Mouse (Mus musculus): ENCODE measurements around the gene Reln. TPM values are rescaled to one million over a fixed set of nuclear protein-coding genes. Genes with fewer than 3 reads are reported as not detected.

Gene Reln
- polyA plus RNA-seq, 2 experiments, result 3.3 to 6.7 TPM

DNA sequence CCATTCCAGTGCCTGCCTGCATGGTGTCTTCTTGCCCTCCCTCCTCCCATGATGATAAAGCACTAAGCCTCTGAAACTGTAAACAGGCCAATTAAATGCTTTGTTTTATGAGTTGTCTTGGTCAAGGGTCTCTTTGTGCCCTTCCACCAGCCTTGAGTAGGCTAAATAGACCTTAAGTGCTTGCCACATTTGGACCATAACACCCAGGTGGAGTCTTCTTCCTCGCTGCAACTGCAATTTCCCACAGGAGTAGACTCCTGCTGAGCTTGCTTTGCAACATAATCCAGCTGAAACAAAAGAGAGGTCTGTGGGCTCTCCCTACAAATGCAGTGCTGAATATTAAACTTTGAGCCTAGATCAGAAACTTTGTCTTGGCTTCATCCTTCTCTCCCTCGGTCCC lies 35.5 kb downstream of the Reln start:
- Histone ChIP-seq H3K27me3 (ENCODE audit: control insufficient read depth, insufficient read depth, low read length) (no peaks in the 10 kb centered on the region), H3K9ac (ENCODE audit: low read depth, low read length, severe bottlenecking) (no peak overlapping the region), H3K4me3 (replicated peaks; ENCODE audit: low read length) (no peak overlapping the region), H3K36me3 (ENCODE audit: control insufficient read depth, insufficient read depth, low read length) (no peaks in the 10 kb centered on the region), H3K4me1 (ENCODE audit: control insufficient read depth, insufficient read depth, low read length) (no peaks in the 10 kb centered on the region), H3K27ac (replicated peaks; ENCODE audit: low read depth, low read length) (no peak overlapping the region), H3K4me2 (replicated peaks; ENCODE audit: low read depth, low read length, severe bottlenecking) (no peak overlapping the region), H3K9me3 (ENCODE audit: control insufficient read depth, low read length) (no peaks in the 10 kb centered on the region)
- DNase-seq (ENCODE audit: low spot score), result no peak
- TF ChIP-seq POLR2A (IDR thresholded peaks at IDR 0.05; ENCODE audit: borderline replicate concordance, extremely low read depth, insufficient read depth, insufficient read length), result no peak
- ATAC-seq (ENCODE audit: low FRiP score, low read depth), result no peak
- WGBS, result 31% methylated on average over 2 of the region's 2 CpGs

DNA sequence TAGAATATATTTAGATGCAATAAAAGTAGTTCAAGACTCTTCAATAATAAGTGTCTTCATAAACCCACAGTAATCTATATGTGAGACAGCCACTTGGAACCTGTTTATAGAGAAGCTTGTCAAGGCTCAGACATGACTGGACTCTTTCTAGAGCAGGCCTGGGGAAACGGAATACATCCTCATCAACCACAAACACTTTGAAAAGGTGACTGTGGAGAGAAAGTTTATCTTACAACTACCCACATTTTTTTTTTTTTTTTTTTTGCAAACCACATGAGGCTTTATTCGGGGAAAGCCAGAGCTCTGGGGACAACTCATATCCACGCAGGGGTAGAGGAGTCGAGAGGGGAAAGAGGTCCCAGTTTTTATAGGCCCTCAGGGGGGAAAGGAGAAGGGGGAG lies 36.6 kb downstream of the Reln start:
- TF ChIP-seq POLR2A (IDR thresholded peaks at IDR 0.05; ENCODE audit: borderline replicate concordance, extremely low read depth, insufficient read depth, insufficient read length), result no peak
- 52% methylated on average over 4 of the region's 4 CpGs for WGBS
- H3K9me3 ChIP-seq (ENCODE audit: control insufficient read depth, low read length), result no peaks in the 10 kb centered on the region
- H3K27me3 ChIP-seq (ENCODE audit: control insufficient read depth, insufficient read depth, low read length), result no peaks in the 10 kb centered on the region
- no peaks in the 10 kb centered on the region for H3K4me1 ChIP-seq (ENCODE audit: control insufficient read depth, insufficient read depth, low read length)
- no peak overlapping the region for H3K27ac ChIP-seq (replicated peaks; ENCODE audit: low read depth, low read length)
- no peak overlapping the region for H3K4me2 ChIP-seq (replicated peaks; ENCODE audit: low read depth, low read length, severe bottlenecking)
- no peak overlapping the region for H3K9ac ChIP-seq (ENCODE audit: low read depth, low read length, severe bottlenecking)
- H3K36me3 ChIP-seq (ENCODE audit: control insufficient read depth, insufficient read depth, low read length), result no peaks in the 10 kb centered on the region
- ATAC-seq (ENCODE audit: low FRiP score, low read depth), result no peak
- H3K4me3 ChIP-seq (replicated peaks; ENCODE audit: low read length), result no peak overlapping the region
- no peak for DNase-seq (ENCODE audit: low spot score)

DNA sequence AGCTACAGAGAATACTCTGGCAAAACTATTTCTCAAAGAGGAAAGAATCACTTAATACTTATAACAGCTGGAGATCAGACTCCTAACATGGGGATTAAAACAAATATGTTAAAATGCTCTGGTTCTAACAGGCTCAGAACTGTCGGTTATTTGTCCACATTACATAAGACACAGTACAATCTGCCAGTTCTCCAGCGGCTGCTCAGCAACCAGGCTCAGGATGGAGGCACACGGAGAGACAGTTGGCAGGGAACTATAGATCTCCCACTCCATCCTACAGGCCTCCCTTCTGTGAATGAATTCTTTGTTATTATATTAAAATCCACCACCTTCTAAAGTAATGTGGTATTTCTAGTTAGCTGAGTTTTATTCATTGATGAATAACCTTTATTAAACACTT lies 37.4 kb downstream of the Reln start:
- ATAC-seq (ENCODE audit: low FRiP score, low read depth) (no peak), DNase-seq (ENCODE audit: low spot score) (no peak)
- Histone ChIP-seq H3K4me3 (replicated peaks; ENCODE audit: low read length) (no peak overlapping the region), H3K4me1 (ENCODE audit: control insufficient read depth, insufficient read depth, low read length) (no peaks in the 10 kb centered on the region), H3K36me3 (ENCODE audit: control insufficient read depth, insufficient read depth, low read length) (no peaks in the 10 kb centered on the region), H3K9me3 (ENCODE audit: control insufficient read depth, low read length) (no peaks in the 10 kb centered on the region), H3K27ac (replicated peaks; ENCODE audit: low read depth, low read length) (no peak overlapping the region), H3K9ac (ENCODE audit: low read depth, low read length, severe bottlenecking) (no peak overlapping the region), H3K4me2 (replicated peaks; ENCODE audit: low read depth, low read length, severe bottlenecking) (no peak overlapping the region), H3K27me3 (ENCODE audit: control insufficient read depth, insufficient read depth, low read length) (no peaks in the 10 kb centered on the region)
- 65% methylated on average over 3 of the region's 3 CpGs for WGBS
- no peak for TF ChIP-seq POLR2A (IDR thresholded peaks at IDR 0.05; ENCODE audit: borderline replicate concordance, extremely low read depth, insufficient read depth, insufficient read length)

GRCm38 (mm10) chr5:22303709-22304108 lies 40.8 kb downstream of the Reln start:
- no peaks in the 10 kb centered on the region for H3K36me3 ChIP-seq (ENCODE audit: control insufficient read depth, insufficient read depth, low read length)
- H3K9ac ChIP-seq (ENCODE audit: low read depth, low read length, severe bottlenecking), result no peak overlapping the region
- TF ChIP-seq POLR2A (IDR thresholded peaks at IDR 0.05; ENCODE audit: borderline replicate concordance, extremely low read depth, insufficient read depth, insufficient read length), result no peak
- no peaks in the 10 kb centered on the region for H3K4me1 ChIP-seq (ENCODE audit: control insufficient read depth, insufficient read depth, low read length)
- no peak overlapping the region for H3K4me2 ChIP-seq (replicated peaks; ENCODE audit: low read depth, low read length, severe bottlenecking)
- 76% methylated on average over 1 of the region's 1 CpGs for WGBS
- H3K4me3 ChIP-seq (replicated peaks; ENCODE audit: low read length), result no peak overlapping the region
- no peaks in the 10 kb centered on the region for H3K9me3 ChIP-seq (ENCODE audit: control insufficient read depth, low read length)
- no peak overlapping the region for H3K27ac ChIP-seq (replicated peaks; ENCODE audit: low read depth, low read length)
- no peak for ATAC-seq (ENCODE audit: low FRiP score, low read depth)
- no peaks in the 10 kb centered on the region for H3K27me3 ChIP-seq (ENCODE audit: control insufficient read depth, insufficient read depth, low read length)
- DNase-seq (ENCODE audit: low spot score), result no peak

GRCm38 (mm10) chr5:22302309-22302708 lies 42.2 kb downstream of the Reln start:
- DNase-seq (ENCODE audit: low spot score), result no peak
- Histone ChIP-seq H3K9me3 (ENCODE audit: control insufficient read depth, low read length) (no peaks in the 10 kb centered on the region), H3K9ac (ENCODE audit: low read depth, low read length, severe bottlenecking) (no peak overlapping the region), H3K27me3 (ENCODE audit: control insufficient read depth, insufficient read depth, low read length) (no peaks in the 10 kb centered on the region), H3K4me1 (ENCODE audit: control insufficient read depth, insufficient read depth, low read length) (no peaks in the 10 kb centered on the region), H3K36me3 (ENCODE audit: control insufficient read depth, insufficient read depth, low read length) (no peaks in the 10 kb centered on the region), H3K4me3 (replicated peaks; ENCODE audit: low read length) (no peak overlapping the region), H3K27ac (replicated peaks; ENCODE audit: low read depth, low read length) (no peak overlapping the region), H3K4me2 (replicated peaks; ENCODE audit: low read depth, low read length, severe bottlenecking) (no peak overlapping the region)
- no peak for ATAC-seq (ENCODE audit: low FRiP score, low read depth)
- TF ChIP-seq POLR2A (IDR thresholded peaks at IDR 0.05; ENCODE audit: borderline replicate concordance, extremely low read depth, insufficient read depth, insufficient read length), result no peak
- WGBS, result 43% methylated on average over 5 of the region's 5 CpGs

GRCm38 (mm10) chr5:22300788-22301187 lies 43.7 kb downstream of the Reln start:
- ATAC-seq (ENCODE audit: low FRiP score, low read depth) (no peak), DNase-seq (ENCODE audit: low spot score) (no peak)
- no peak overlapping the region for H3K27ac ChIP-seq (replicated peaks; ENCODE audit: low read depth, low read length)
- no peaks in the 10 kb centered on the region for H3K36me3 ChIP-seq (ENCODE audit: control insufficient read depth, insufficient read depth, low read length)
- H3K4me2 ChIP-seq (replicated peaks; ENCODE audit: low read depth, low read length, severe bottlenecking), result no peak overlapping the region
- H3K27me3 ChIP-seq (ENCODE audit: control insufficient read depth, insufficient read depth, low read length), result no peaks in the 10 kb centered on the region
- no peak overlapping the region for H3K9ac ChIP-seq (ENCODE audit: low read depth, low read length, severe bottlenecking)
- no peaks in the 10 kb centered on the region for H3K4me1 ChIP-seq (ENCODE audit: control insufficient read depth, insufficient read depth, low read length)
- no peak for TF ChIP-seq POLR2A (IDR thresholded peaks at IDR 0.05; ENCODE audit: borderline replicate concordance, extremely low read depth, insufficient read depth, insufficient read length)
- 80% methylated on average over 5 of the region's 5 CpGs for WGBS
- H3K9me3 ChIP-seq (ENCODE audit: control insufficient read depth, low read length), result no peaks in the 10 kb centered on the region
- no peak overlapping the region for H3K4me3 ChIP-seq (replicated peaks; ENCODE audit: low read length)
